Mouse (Mus musculus): ENCODE results near the gene Sorbs1. TPM values are rescaled to one million over a fixed set of nuclear protein-coding genes. Genes with fewer than 3 reads are reported as not detected.

Sorbs1 gene
- total RNA-seq, 2 experiments from 2014 or later: 1.7 to 2.5 TPM

DNA sequence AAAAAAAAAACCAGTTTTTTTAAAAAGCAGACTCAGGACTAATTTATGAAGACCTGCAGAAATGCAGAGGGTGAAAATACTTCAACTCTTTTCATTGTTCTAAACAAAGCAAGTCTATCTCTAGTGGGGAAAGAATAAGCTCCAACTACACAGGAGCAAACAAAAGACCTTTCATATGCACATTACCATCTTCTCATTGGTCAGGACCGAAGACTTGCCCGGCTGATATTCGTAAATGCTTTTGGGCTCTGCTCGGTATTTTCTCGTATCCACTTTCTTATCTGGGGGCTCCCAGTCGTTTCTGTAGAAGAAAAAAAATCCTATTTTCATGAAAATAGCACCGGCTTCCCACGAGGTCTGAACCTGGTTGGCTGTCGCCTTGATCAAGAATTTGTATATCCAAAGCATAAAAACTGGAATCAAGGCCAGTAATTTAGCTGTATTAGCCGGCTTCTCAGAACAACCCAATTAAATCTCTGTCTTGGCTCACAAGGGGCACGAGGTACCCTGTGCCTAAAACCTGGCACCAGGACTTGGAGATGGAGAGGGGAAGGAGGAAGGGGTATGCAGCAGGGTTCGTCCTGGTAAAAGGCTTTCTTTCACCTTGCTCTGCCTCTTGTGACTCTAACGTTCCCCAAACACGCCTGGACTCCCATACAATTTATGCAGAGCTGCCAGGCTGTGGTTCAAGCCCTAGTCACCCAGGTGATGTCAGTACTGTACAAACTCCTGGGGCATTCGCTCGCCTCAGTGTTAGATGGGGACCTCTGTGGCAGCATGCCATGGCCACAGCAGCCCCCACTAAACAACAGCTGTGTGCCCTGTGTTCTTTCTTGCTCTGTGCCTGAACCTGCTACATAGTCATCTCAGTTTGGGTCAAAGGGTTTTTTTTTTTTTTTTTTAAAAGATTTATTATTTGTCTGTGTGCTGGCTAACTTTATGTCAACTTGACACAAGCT, 163.6 kb downstream of the Sorbs1 start:
- ATAC-seq (ENCODE audit: poor library complexity, severe bottlenecking): no peak

GRCm38 (mm10) chr19:40349281-40349680, 164.3 kb downstream of the Sorbs1 start:
- ATAC-seq (ENCODE audit: poor library complexity, severe bottlenecking): no peak

DNA sequence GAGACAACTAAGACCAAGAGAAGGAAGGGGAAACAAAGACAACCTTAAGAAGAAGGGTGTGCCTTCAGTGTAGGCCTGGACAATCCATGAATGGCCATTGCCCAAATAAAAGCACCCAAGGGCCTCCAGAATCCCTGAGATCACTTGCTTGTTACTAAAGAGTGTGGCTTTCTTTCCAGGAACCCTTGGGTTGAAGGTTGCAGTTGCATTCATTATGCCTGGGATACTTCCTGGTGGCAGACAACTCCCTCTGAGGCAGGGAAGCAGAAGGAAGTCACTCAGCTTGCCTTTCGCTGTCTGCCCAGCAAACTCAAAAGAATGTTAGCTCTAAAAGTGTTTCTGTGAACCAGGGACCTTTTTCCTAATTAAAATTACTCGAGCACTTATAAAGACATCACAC, 164.9 kb downstream of the Sorbs1 start:
- no peak for ATAC-seq (ENCODE audit: poor library complexity, severe bottlenecking)

- ATAC-seq (ENCODE audit: poor library complexity, severe bottlenecking): no peak
Observed at GRCm38 (mm10) chr19:40348175-40348574, 165.4 kb downstream of the Sorbs1 start.

- ATAC-seq (ENCODE audit: poor library complexity, severe bottlenecking): no peak
Observed at GRCm38 (mm10) chr19:40346908-40347307, 166.7 kb downstream of the Sorbs1 start.

GRCm38 (mm10) chr19:40346232-40346844, 167.2 kb downstream of the Sorbs1 start:
- no peak for ATAC-seq (ENCODE audit: poor library complexity, severe bottlenecking)

DNA sequence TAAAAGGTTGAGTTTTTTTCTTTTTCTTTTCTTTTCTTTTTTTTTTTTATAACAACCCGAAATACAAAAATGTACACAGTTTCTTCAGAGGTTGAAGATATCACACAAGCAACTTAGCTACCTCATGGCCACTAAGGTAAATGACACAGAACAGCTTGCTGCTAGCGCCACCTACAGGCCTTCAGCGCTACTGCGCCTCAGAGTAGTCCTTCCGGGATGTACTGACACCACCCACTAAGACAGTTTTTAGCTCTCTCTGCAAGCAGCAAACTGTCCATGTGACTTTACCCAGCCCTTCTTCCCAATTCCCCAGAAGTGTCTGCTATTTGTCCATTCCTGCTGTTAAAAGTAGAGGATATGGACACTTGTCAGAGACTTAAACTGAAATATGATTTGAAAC, 167.9 kb downstream of the Sorbs1 start:
- ATAC-seq (ENCODE audit: poor library complexity, severe bottlenecking): peak; percentile 84

DNA sequence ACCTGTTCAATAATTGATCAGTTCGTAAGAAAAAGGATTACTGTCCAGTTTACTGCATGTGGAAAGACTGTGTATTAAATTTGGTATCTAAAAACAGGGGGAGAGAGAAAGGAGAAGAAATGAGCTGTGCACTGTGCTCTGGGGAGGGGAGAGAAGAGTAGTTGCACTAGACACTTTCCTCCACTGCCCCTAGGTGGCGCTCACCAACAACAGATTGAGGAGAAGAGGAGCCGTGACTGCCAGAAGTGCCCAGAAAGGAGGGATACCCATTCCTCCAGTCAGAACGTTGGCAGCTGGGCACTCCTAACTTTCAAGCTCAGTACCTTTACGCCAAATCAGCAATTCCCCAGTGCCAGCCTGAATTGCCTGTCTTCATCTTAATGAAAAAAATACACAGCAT, 170.6 kb downstream of the Sorbs1 start:
- peak; percentile 95 for ATAC-seq (ENCODE audit: poor library complexity, severe bottlenecking)

DNA sequence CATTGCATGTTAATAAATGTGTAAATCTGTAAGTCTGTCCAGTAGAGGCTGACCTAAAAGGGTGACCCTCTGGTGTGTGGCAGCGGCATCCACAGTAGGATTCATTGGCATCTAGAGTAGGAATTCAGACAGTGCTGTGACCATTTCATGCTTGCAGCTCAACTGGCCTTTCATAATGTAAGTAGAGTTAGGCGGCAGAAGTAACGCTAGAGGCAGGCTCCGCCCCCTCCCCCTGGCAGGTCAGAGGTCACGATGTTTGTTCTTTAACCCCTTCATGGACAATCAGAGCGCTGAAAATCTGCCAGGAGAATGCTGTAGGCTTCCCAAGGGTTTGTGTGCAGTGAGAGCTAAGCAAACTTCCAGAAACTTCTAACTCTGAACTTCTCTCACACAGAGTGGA, 172.4 kb downstream of the Sorbs1 start:
- no peak for ATAC-seq (ENCODE audit: poor library complexity, severe bottlenecking)

DNA sequence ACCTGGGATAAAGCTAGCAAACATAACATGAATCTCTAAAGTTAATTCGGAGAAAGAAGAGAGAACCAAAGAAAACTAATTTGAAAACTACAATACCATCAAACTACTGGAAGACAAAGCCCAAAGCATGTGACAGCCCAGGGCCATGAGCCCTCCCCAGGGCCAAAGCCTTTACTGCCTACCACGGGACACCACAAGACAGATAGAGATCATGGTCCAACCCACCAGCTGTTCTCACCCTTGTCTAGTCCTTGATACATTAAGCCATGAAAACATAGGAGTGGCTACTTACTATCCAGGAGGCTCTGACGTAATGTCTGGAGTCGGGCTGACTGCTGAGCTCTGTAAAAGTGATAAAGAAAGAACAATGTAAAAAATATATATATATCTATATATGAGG, 176.9 kb downstream of the Sorbs1 start:
- no peak for ATAC-seq (ENCODE audit: poor library complexity, severe bottlenecking)

DNA sequence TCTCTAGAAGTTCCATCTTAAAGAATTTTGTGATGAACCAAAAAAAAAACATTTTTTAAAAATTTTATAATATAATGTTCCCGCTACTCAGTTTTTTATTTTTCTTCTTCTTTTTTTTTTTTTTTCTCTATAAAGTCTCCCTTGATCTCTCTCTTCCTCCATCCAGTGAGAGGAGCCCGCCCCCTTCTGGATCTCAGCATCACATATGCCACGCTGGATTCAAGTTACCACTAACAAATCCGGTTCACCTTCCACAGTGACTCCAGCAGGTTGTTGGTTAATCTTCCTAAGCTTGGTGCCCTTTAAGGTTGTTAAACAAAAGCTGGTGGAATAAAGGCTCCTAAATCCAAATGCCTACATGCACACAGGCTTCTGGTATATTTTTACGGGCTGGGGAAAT, 179.7 kb downstream of the Sorbs1 start:
- ATAC-seq (ENCODE audit: poor library complexity, severe bottlenecking): no peak

- ATAC-seq (ENCODE audit: poor library complexity, severe bottlenecking): no peak
Observed at GRCm38 (mm10) chr19:40333081-40333480, 180.5 kb downstream of the Sorbs1 start.

DNA sequence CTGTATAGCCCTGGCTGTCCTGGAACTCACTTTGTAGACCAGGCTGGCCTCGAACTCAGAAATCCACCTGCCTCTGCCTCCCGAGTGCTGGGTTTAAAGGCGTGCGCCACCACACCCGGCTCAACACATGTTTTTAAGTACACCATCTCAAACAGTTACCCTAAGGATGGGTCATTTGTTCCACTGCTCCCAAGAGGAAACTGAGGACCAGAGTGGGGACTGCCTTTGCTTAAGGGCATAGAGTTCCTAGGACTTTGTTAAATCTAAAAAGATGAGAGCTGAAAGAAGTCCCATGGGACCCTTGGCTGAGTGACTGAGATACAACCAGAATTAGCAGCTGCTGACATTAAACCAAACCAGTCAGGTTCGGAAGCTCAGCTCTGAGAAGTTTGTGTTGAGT, 181.3 kb downstream of the Sorbs1 start:
- no peak for ATAC-seq (ENCODE audit: poor library complexity, severe bottlenecking)

DNA sequence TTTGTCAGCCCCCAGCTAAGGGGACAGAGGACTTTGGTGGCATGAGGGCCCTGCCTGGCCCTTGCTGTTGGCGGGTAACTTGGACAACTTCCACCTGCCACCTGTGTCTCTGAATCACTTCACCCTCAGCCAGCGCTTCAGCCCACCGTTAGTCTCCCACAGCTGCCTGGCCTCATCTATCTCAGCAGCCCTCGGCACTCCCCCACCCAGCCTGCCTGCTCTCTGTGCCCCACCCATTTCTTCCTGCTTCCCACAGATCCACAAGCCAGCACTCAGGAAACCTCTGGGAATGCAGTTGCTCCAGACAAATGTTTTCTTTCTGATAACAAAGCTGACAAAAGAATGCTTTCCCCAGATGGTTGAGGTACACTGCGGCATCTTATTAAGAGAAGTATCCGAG, 181.7 kb downstream of the Sorbs1 start:
- ATAC-seq (ENCODE audit: poor library complexity, severe bottlenecking): no peak

GRCm38 (mm10) chr19:40326126-40326525, 187.5 kb downstream of the Sorbs1 start:
- ATAC-seq (ENCODE audit: poor library complexity, severe bottlenecking): no peak

DNA sequence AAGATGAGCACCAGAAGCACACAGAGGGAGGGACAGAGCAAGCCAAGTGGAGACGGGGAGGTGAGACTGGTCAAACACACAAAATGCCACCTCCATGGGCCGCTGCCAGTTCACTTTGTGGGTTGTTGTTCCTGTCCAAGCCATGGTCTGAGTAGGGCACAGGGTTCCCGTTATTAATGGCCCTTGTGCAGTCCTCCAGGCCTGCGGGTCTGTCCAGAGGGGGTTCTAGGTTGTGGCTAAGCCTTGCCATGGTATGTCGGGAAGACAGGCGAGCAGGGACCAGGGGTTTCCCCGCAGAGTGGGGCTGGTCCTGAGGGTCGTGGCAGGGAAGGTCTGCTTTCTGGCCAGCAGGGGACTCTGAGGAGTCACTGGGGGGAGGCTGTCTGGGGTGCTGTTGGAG, 188.2 kb downstream of the Sorbs1 start:
- ATAC-seq (ENCODE audit: poor library complexity, severe bottlenecking): no peak

DNA sequence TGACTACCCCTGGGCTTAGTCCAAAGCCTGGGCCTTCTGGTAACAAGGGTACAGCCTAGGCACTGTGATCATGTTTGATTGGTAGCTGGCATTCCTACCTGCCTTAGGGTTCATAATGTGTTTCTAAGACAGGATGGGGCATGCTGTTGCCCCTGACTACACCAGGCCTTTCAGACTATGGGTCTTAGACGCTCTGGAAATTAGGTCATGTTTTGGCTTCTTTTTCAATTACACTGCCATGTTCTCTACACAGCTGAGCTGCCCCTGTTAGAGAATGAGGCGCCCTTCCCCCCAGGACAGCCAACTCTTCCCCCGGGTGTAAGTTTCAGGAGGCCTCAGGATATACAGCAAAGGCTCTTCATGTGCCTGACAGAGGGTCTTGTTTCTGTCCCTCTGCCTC, 191.4 kb downstream of the Sorbs1 start:
- no peak for ATAC-seq (ENCODE audit: poor library complexity, severe bottlenecking)

DNA sequence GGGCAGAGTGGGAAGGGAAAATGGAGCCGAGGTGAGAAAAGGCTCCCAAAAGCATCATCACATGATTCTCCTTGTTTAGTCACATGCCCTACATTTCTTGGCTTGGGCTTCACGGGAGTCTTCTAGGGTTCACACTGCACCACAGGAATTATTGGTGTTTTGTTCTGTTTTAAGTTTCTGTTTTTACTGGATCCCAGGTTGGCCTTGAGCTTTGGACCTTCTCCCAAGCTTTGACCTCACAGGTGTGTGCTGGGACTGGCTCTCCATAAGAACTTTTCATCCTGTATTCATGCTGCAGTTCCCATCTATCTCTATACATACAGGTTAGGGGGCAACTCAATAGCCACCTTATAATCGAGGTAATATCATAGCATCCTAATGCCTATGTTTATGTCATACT, 194.4 kb downstream of the Sorbs1 start:
- ATAC-seq (ENCODE audit: poor library complexity, severe bottlenecking): no peak

DNA sequence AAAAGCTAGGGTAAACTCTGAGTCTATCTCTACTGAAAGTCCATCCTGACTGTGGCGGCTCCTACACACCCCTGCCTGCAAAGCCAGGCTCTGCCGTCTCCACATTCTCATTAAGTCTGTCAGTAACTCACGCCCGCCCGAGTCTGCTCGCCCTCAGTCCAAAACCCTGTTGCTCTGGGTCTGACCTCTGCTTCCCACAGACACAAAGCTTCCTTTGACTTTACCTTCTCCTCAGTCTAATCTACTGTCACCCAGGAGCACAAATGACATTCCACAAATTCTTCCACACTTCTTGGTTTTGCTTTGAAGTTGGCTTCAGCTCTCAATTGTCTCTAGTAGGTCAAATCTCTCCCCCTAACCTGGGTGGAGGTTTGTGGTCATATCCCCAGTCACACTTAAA, 195.1 kb downstream of the Sorbs1 start:
- ATAC-seq (ENCODE audit: poor library complexity, severe bottlenecking): no peak

GRCm38 (mm10) chr19:40317001-40317400, 196.6 kb downstream of the Sorbs1 start:
- no peak for ATAC-seq (ENCODE audit: poor library complexity, severe bottlenecking)

DNA sequence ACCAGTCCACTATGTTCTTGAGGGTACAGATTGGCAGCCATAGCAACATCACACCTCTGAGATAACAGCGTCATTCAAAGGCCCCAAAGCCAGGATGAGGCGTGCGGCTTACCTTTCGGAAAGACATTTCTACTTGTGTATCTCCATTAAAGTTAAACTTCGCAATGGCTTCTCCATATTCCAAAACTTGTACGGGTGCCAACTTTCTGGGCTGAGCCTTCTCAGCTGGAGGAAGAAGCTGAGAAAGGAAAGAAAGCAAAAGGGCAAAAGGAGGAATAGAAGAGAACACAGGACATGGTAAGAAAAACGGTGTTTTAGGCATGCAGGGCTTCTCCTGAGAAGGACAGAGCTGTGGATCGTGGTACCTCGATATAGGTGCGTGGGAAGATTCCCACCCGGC, 199.3 kb downstream of the Sorbs1 start:
- ATAC-seq (ENCODE audit: poor library complexity, severe bottlenecking): no peak

DNA sequence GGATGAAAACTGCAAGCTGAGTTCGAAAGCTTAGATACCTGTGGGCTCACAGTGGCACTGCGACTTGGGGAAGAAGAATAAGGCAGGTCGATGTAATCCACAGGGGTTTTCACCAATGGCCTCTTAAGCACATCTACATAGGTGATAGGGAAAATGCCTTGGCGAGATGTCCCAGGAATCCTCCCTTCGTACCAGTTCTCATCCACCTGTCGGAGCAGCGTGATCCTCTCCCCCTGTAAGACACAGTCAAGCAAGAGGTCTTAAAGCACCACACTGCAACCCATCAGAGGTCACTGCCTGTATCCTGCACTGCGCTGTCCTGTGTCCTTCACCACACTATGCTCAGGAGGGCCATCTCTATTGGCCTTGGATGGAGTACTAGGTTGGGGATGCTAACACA, 201.9 kb downstream of the Sorbs1 start:
- ATAC-seq (ENCODE audit: poor library complexity, severe bottlenecking): no peak

Measured in megakaryocyte, adult 5-6 weeks (primary cell).